Mouse (Mus musculus) kidney, adult 8-10 months (tissue): Measurements from ENCODE around the gene Rnf10.
A peak's percentile ranks its signal among the peaks of the same experiment; 100 is the strongest.

Experiments
- DNase-seq, 2 experiments: peaks; one replicate each; pipeline ENCODE4 v3.0.0; 2022

The Rnf10 gene

GRCm38 (mm10) chr5:115193669-115194625 lies 78.8 kb downstream of the Rnf10 start, which contains the start of gene Cabp1:
TSS of gene Cabp1 (minus strand) at chr5:115194381.
- peak in 1 of 2 experiments; percentile 26 for DNase-seq

GRCm38 (mm10) chr5:115193226-115193625 lies 79.5 kb downstream of the Rnf10 start:
- peak; percentile 60 to 82 for DNase-seq

GRCm38 (mm10) chr5:115192828-115193195 lies 79.9 kb downstream of the Rnf10 start:
- DNase-seq, result no peak

- DNase-seq, result no peak
These were observed 80.5 kb downstream of the Rnf10 start for GRCm38 (mm10) chr5:115191880-115192827.
